Mouse (Mus musculus) lung, postnatal 25 days (tissue): ENCODE results near the gene Ubr3.

Experiments used
- DNase-seq: peaks from one replicate; pipeline ENCODE4 v3.0.0; 2022; ENCODE audit warnings: low spot score

Ubr3 gene

GRCm38 (mm10) chr2:70031472-70031871 lies 134.4 kb downstream of the Ubr3 start:
- no peak for DNase-seq

DNA sequence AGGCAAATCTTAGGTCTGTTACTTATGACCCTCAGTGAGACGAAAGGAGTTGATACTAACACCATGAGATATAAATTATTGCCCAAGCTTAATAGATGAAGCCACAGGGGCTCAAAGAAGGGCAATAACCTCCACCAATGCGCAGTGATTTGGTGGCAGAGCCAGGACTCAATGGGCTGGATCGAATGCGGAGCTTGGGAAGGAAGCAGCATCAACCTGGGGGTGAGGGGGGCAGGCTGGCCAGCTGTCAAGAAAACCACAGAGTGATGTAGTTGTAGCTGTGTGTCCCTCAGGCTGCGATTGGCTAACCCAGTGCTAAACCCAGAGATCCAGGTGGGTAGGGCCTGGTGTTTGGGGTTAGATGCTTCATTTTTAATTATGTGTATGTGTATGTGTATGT lies 137.8 kb downstream of the Ubr3 start:
- no peak for DNase-seq

DNA sequence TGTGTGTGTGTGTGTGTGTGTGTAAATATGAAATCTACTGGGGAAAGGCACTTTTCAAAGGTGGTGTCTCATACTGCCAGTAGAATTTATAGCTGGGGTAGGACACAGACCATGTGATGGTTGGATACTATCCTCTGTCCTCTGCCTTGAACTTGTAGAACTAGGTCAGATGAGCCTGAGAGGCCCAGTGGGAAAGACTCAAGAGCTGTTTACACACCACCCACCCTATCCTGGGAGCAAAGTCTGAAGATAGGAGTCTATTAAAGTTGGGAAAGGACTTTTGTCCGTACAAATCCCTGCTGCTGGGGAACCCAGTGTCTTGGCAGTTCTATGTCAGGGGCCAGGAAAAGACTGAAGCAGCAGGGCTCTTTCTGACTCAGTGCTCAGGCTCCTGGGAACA lies 138.3 kb downstream of the Ubr3 start:
- DNase-seq = no peak

DNA sequence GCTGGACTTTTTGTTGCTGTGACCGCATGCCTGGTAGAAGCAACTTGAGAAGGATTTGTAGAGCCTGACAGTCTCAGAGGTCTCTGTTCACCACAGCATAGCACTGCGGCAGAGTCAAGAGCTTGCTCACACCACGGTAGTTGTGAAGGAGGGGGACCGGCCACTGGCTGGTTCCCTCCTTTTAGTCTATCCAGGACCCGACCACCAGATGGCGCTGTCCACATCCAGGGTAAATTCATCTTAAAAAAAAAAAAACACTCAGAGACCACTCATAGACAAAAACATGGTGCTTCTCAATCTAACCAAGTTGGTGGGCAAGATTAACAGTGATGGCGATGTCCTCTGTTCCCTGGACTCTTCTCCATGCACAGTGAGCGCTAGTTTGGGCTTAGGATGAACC lies 140.2 kb downstream of the Ubr3 start:
- no peak for DNase-seq

- no peak for DNase-seq
Observed at GRCm38 (mm10) chr2:70038752-70039151, 141.7 kb downstream of the Ubr3 start, which contains the start of gene Myo3b. TSS of gene Myo3b (plus strand) at chr2:70039126.

DNA sequence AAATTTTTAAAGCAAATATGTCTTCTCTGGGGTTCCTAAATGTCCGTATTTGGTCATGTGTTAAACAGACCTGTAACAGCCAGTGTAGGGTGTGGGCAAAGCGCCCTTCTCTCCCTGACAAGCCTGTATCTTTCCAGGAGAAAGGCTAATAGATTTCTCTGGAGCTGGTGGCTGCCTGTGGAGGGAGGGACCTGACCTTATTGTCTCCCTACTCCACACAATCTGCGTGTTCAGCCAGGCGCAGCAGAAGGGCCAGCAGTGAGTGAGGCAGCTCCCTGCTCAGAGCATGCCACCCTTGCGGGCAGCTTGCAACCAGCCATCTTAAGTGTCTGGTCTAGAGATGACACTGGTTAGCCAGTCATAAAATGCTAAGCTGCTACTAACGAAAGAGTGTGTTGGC lies 147.4 kb downstream of the Ubr3 start:
- no peak for DNase-seq

GRCm38 (mm10) chr2:70047868-70048267 lies 150.8 kb downstream of the Ubr3 start:
- DNase-seq = no peak

GRCm38 (mm10) chr2:70053803-70054202 lies 156.8 kb downstream of the Ubr3 start:
- no peak for DNase-seq

DNA sequence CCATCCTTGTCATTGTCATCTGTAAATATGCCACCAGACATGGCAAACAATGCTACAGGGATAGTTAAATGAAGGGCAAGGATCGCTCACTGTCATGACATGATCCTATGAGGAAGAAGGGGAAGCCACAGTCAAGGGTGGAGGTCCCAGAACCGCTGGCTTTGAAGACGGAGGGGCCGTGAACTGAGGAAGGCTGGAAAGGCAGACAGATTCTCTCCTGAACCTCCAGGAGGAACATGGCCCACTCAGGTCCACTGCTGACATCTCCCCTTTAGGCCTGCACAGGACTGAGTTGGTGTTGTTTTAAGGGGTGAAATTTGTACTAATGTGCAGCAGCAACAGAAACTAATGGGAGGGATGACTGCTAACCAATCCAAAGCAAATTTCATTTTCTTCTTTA lies 161.2 kb downstream of the Ubr3 start:
- DNase-seq = no peak

DNA sequence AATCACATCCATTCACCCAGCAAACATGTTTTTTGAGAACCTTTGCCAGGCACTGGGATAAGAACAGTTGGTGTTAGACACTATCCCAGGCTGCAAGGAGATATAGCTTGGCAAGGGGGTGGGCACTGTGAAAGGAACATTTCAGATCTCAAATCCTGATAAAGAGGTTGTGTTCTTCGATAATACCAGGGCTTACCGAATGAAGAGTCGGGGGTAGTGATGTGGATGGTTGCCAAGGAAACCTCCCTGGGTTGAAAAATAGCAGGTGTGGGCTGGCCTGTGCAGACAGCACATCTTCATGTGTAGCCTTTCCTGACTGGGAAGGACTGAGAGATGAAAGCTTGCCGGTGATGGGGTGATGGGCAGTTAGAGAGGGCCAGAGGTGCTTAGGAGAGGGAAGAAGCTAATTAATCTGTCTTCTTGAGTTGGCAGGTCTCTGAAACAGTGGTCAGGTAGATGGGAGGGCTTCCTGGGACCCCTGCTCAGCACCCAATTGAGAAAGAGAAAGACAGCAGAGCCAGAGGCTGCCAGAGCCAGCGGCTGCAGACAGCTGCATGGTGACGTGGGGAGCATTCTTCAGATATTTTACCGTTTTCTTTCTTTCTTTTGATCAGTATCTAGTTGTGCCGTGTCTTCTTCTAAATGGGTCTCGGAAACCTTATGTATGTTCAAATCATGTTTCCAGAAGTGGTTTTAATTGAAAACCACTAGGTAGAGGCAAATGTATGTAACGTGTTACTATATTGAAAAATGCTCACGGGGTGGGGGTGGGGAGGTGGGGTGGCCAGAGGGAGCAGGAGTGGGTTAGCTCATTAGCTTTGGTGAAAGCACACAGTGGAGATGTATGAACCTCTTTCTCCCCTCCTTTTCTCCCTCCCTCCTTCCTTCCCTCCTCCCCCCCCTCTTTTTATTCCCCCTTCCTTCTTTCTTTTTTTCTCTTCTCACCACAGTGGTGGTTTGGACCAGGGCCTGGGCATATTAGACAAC lies 163.6 kb downstream of the Ubr3 start:
- DNase-seq = no peak

GRCm38 (mm10) chr2:70065116-70065515 lies 168.1 kb downstream of the Ubr3 start:
- no peak for DNase-seq

DNA sequence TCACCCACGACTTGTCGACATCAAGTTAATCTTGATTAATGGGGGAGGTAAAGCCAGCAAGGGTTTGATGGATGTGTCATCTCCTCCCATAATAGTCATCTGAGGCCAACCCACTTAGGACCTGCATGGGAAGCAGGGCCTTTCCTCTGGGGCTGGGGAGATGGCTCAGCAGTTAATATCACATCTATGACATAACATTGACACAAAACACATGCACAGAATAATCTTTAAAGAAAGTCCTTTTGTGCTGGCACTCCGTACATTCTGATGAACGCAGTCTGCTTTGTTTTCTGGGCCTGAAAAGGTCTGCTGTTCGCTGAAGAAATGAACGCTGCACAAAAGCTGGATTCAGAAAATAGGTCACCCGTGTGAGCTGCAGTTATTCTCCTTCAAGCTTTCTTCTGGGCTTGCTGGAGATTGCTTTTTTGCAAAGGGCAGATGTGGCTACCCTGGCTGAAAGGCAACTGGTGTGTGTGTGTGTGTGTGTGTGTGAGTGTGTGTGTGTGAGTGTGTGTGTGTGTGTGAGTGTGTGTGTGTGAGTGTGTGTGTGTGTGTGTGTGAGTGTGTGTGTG lies 168.8 kb downstream of the Ubr3 start:
- no peak for DNase-seq

GRCm38 (mm10) chr2:70066338-70067022 lies 169.4 kb downstream of the Ubr3 start:
- no peak for DNase-seq

DNA sequence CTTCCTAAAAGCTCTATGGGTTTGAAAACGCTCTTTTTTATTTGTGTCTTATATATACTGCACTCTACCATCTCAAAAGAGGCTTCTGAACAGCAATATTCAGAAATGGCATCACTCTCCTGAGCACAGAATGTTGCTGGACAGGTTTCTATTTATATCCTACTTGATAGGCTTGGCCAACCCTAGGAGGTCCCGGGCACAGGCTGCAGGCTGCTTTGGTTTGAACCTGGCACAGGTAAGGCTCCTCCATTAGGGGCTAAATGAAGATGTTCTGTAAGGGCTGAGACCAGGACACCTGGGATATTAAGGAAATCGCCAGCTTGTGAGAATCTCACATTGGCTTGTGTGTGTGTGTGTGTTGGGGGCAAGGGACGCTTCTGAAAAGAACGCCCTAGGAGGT lies 172.8 kb downstream of the Ubr3 start:
- peak; percentile 45 for DNase-seq
